Mouse (Mus musculus): Measurements from ENCODE around the gene Efna5. TPM values are rescaled to one million over a fixed set of nuclear protein-coding genes. Genes with fewer than 3 reads are reported as not detected.
A peak's percentile ranks its signal among the peaks of the same experiment; 100 is the strongest.

Gene Efna5
- polyA plus RNA-seq, 1 experiment from 2014 or later, result 56.7 TPM

GRCm38 (mm10) chr17:62844329-62844728 lies 36.8 kb downstream of the Efna5 start:
- Histone ChIP-seq H3K27me3 (ENCODE audit: control insufficient read depth, insufficient read depth, low read length) (no peaks in the 10 kb centered on the region), H3K9ac (ENCODE audit: low read depth, low read length) (no peak overlapping the region), H3K27ac (ENCODE audit: low read depth, low read length) (no peak overlapping the region), H3K4me3 (ENCODE audit: low read depth, low read length) (no peak overlapping the region), H3K9me3 (ENCODE audit: control insufficient read depth, low read length) (no peaks in the 10 kb centered on the region), H3K4me2 (replicated peaks; ENCODE audit: low read depth, low read length) (no peak overlapping the region), H3K4me1 (replicated peaks; ENCODE audit: control insufficient read depth, insufficient read depth, low read length) (no peaks in the 10 kb centered on the region), H3K36me3 (ENCODE audit: control insufficient read depth, insufficient read depth, low read length) (no peaks in the 10 kb centered on the region)
- DNase-seq (ENCODE audit: low spot score) (no peak), ATAC-seq (ENCODE audit: low FRiP score) (peak; percentile 72)
- WGBS, result 46% methylated on average over 5 of the region's 5 CpGs

GRCm38 (mm10) chr17:62837336-62837735 lies 43.8 kb downstream of the Efna5 start:
- H3K9ac ChIP-seq (ENCODE audit: low read depth, low read length), result no peak overlapping the region
- no peaks in the 10 kb centered on the region for H3K27me3 ChIP-seq (ENCODE audit: control insufficient read depth, insufficient read depth, low read length)
- WGBS, result 35% methylated on average over 7 of the region's 7 CpGs
- ATAC-seq (ENCODE audit: low FRiP score), result no peak
- no peaks in the 10 kb centered on the region for H3K4me1 ChIP-seq (replicated peaks; ENCODE audit: control insufficient read depth, insufficient read depth, low read length)
- no peak overlapping the region for H3K27ac ChIP-seq (ENCODE audit: low read depth, low read length)
- no peaks in the 10 kb centered on the region for H3K36me3 ChIP-seq (ENCODE audit: control insufficient read depth, insufficient read depth, low read length)
- H3K9me3 ChIP-seq (ENCODE audit: control insufficient read depth, low read length), result no peaks in the 10 kb centered on the region
- no peak overlapping the region for H3K4me3 ChIP-seq (ENCODE audit: low read depth, low read length)
- H3K4me2 ChIP-seq (replicated peaks; ENCODE audit: low read depth, low read length), result no peak overlapping the region
- no peak for DNase-seq (ENCODE audit: low spot score)

- no peaks in the 10 kb centered on the region for H3K36me3 ChIP-seq (ENCODE audit: control insufficient read depth, insufficient read depth, low read length)
- H3K4me1 ChIP-seq (replicated peaks; ENCODE audit: control insufficient read depth, insufficient read depth, low read length), result no peaks in the 10 kb centered on the region
- H3K9ac ChIP-seq (ENCODE audit: low read depth, low read length), result no peak overlapping the region
- H3K4me2 ChIP-seq (replicated peaks; ENCODE audit: low read depth, low read length), result no peak overlapping the region
- ATAC-seq (ENCODE audit: low FRiP score) (no peak), DNase-seq (ENCODE audit: low spot score) (no peak)
- H3K9me3 ChIP-seq (ENCODE audit: control insufficient read depth, low read length), result no peaks in the 10 kb centered on the region
- no peak overlapping the region for H3K4me3 ChIP-seq (ENCODE audit: low read depth, low read length)
- 80% methylated on average over 6 of the region's 6 CpGs for WGBS
- no peak overlapping the region for H3K27ac ChIP-seq (ENCODE audit: low read depth, low read length)
- H3K27me3 ChIP-seq (ENCODE audit: control insufficient read depth, insufficient read depth, low read length), result no peaks in the 10 kb centered on the region
Observed at GRCm38 (mm10) chr17:62836598-62837106, 44.5 kb downstream of the Efna5 start.

- Histone ChIP-seq H3K9me3 (ENCODE audit: control insufficient read depth, low read length) (no peaks in the 10 kb centered on the region), H3K9ac (ENCODE audit: low read depth, low read length) (no peak overlapping the region), H3K27ac (ENCODE audit: low read depth, low read length) (no peak overlapping the region), H3K4me3 (ENCODE audit: low read depth, low read length) (no peak overlapping the region), H3K36me3 (ENCODE audit: control insufficient read depth, insufficient read depth, low read length) (no peaks in the 10 kb centered on the region), H3K4me2 (replicated peaks; ENCODE audit: low read depth, low read length) (no peak overlapping the region), H3K27me3 (ENCODE audit: control insufficient read depth, insufficient read depth, low read length) (no peaks in the 10 kb centered on the region), H3K4me1 (replicated peaks; ENCODE audit: control insufficient read depth, insufficient read depth, low read length) (no peaks in the 10 kb centered on the region)
- WGBS, result 78% methylated on average over 16 of the region's 16 CpGs
- DNase-seq (ENCODE audit: low spot score) (no peak), ATAC-seq (ENCODE audit: low FRiP score) (no peak)
Observed at GRCm38 (mm10) chr17:62832550-62833127, 48.5 kb downstream of the Efna5 start.

GRCm38 (mm10) chr17:62827549-62827948 lies 53.6 kb downstream of the Efna5 start:
- Histone ChIP-seq H3K27ac (ENCODE audit: low read depth, low read length) (no peak overlapping the region), H3K27me3 (ENCODE audit: control insufficient read depth, insufficient read depth, low read length) (no peaks in the 10 kb centered on the region), H3K4me1 (replicated peaks; ENCODE audit: control insufficient read depth, insufficient read depth, low read length) (no peaks in the 10 kb centered on the region), H3K4me2 (replicated peaks; ENCODE audit: low read depth, low read length) (no peak overlapping the region), H3K9me3 (ENCODE audit: control insufficient read depth, low read length) (no peaks in the 10 kb centered on the region), H3K4me3 (ENCODE audit: low read depth, low read length) (no peak overlapping the region), H3K36me3 (ENCODE audit: control insufficient read depth, insufficient read depth, low read length) (no peaks in the 10 kb centered on the region), H3K9ac (ENCODE audit: low read depth, low read length) (no peak overlapping the region)
- 82% methylated on average over 6 of the region's 6 CpGs for WGBS
- DNase-seq (ENCODE audit: low spot score), result no peak
- no peak for ATAC-seq (ENCODE audit: low FRiP score)

- 87% methylated on average over 11 of the region's 11 CpGs for WGBS
- Histone ChIP-seq H3K27ac (ENCODE audit: low read depth, low read length) (no peak overlapping the region), H3K4me1 (replicated peaks; ENCODE audit: control insufficient read depth, insufficient read depth, low read length) (no peaks in the 10 kb centered on the region), H3K27me3 (ENCODE audit: control insufficient read depth, insufficient read depth, low read length) (no peaks in the 10 kb centered on the region), H3K4me2 (replicated peaks; ENCODE audit: low read depth, low read length) (no peak overlapping the region), H3K4me3 (ENCODE audit: low read depth, low read length) (no peak overlapping the region), H3K9ac (ENCODE audit: low read depth, low read length) (no peak overlapping the region), H3K36me3 (ENCODE audit: control insufficient read depth, insufficient read depth, low read length) (no peaks in the 10 kb centered on the region), H3K9me3 (ENCODE audit: control insufficient read depth, low read length) (no peaks in the 10 kb centered on the region)
- ATAC-seq (ENCODE audit: low FRiP score) (no peak), DNase-seq (ENCODE audit: low spot score) (no peak)
Observed at GRCm38 (mm10) chr17:62821219-62821618, 59.9 kb downstream of the Efna5 start.

- Histone ChIP-seq H3K4me2 (replicated peaks; ENCODE audit: low read depth, low read length) (no peak overlapping the region), H3K9me3 (ENCODE audit: control insufficient read depth, low read length) (no peaks in the 10 kb centered on the region), H3K27me3 (ENCODE audit: control insufficient read depth, insufficient read depth, low read length) (no peaks in the 10 kb centered on the region), H3K4me1 (replicated peaks; ENCODE audit: control insufficient read depth, insufficient read depth, low read length) (no peaks in the 10 kb centered on the region), H3K9ac (ENCODE audit: low read depth, low read length) (no peak overlapping the region), H3K4me3 (ENCODE audit: low read depth, low read length) (no peak overlapping the region), H3K36me3 (ENCODE audit: control insufficient read depth, insufficient read depth, low read length) (no peaks in the 10 kb centered on the region), H3K27ac (ENCODE audit: low read depth, low read length) (no peak overlapping the region)
- WGBS, result 87% methylated on average over 5 of the region's 5 CpGs
- DNase-seq (ENCODE audit: low spot score), result no peak
- no peak for ATAC-seq (ENCODE audit: low FRiP score)
Observed at GRCm38 (mm10) chr17:62819931-62820330, 61.2 kb downstream of the Efna5 start.

GRCm38 (mm10) chr17:62818821-62819220 lies 62.3 kb downstream of the Efna5 start:
- no peak overlapping the region for H3K27ac ChIP-seq (ENCODE audit: low read depth, low read length)
- no peaks in the 10 kb centered on the region for H3K27me3 ChIP-seq (ENCODE audit: control insufficient read depth, insufficient read depth, low read length)
- H3K9ac ChIP-seq (ENCODE audit: low read depth, low read length), result no peak overlapping the region
- ATAC-seq (ENCODE audit: low FRiP score) (no peak), DNase-seq (ENCODE audit: low spot score) (peak; percentile 31)
- 13% methylated on average over 8 of the region's 8 CpGs for WGBS
- H3K36me3 ChIP-seq (ENCODE audit: control insufficient read depth, insufficient read depth, low read length), result no peaks in the 10 kb centered on the region
- no peak overlapping the region for H3K4me2 ChIP-seq (replicated peaks; ENCODE audit: low read depth, low read length)
- H3K4me1 ChIP-seq (replicated peaks; ENCODE audit: control insufficient read depth, insufficient read depth, low read length), result no peaks in the 10 kb centered on the region
- H3K4me3 ChIP-seq (ENCODE audit: low read depth, low read length), result no peak overlapping the region
- H3K9me3 ChIP-seq (ENCODE audit: control insufficient read depth, low read length), result no peaks in the 10 kb centered on the region

- Histone ChIP-seq H3K9ac (ENCODE audit: low read depth, low read length) (no peak overlapping the region), H3K4me2 (replicated peaks; ENCODE audit: low read depth, low read length) (no peak overlapping the region), H3K9me3 (ENCODE audit: control insufficient read depth, low read length) (no peaks in the 10 kb centered on the region), H3K27me3 (ENCODE audit: control insufficient read depth, insufficient read depth, low read length) (no peaks in the 10 kb centered on the region), H3K36me3 (ENCODE audit: control insufficient read depth, insufficient read depth, low read length) (no peaks in the 10 kb centered on the region), H3K4me3 (ENCODE audit: low read depth, low read length) (no peak overlapping the region), H3K27ac (ENCODE audit: low read depth, low read length) (no peak overlapping the region), H3K4me1 (replicated peaks; ENCODE audit: control insufficient read depth, insufficient read depth, low read length) (no peaks in the 10 kb centered on the region)
- WGBS, result 45% methylated on average over 2 of the region's 2 CpGs
- no peak for DNase-seq (ENCODE audit: low spot score)
- ATAC-seq (ENCODE audit: low FRiP score), result no peak
Observed at GRCm38 (mm10) chr17:62818337-62818736, 62.8 kb downstream of the Efna5 start.

All from hindbrain, embryonic 11.5 days (tissue).